Comparison of ENCODE assay signal across 8 mouse cellular contexts in the genomic region with DNA sequence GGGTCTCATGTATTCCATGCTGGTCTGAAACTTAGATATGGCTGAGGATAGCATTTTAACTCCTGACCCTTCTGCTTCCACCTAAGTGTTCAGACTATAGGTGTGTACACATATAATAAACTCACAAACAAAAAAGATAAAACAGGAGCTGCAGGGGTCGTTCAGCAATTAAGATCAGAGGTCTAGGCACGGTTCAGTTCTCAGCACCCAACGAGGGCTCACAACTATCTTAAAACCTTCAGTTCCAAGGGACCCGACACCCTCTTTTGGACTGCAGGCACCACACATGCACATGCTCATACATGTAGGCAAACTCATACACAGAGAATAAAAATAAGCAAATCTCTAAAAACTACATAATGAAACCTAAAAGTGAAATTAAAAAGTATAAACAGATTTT. TPM values are rescaled to one million over a fixed set of nuclear protein-coding genes. Genes with fewer than 3 reads are reported as not detected.
DNase-seq lines count a peak whose midpoint lies in the region; ATAC-seq and TF ChIP-seq lines count a peak whose summit lies in the region.

No protein-coding gene starts in this region.

- no peak overlapping the region for H3K9ac ChIP-seq in kidney, postnatal 0 days (ENCODE audit: low read depth, low read length)
- H3K9ac ChIP-seq in embryonic facial prominence, embryonic 12.5 days, result 0 out of 2 replicates have a peak overlapping the region, but pooled peaks have one; percentile 31
- H3K9ac ChIP-seq in intestine, embryonic 15.5 days, result no peak overlapping the region; the same call in 1 of the 2 replicates
- no peak overlapping the region for H3K9ac ChIP-seq in midbrain, postnatal 0 days (replicated peaks; ENCODE audit: low read length, poor library complexity, severe bottlenecking)

- TF ChIP-seq CTCF in kidney, postnatal 0 days (IDR thresholded peaks at IDR 0.05; ENCODE audit: low read depth), result no peak
- TF ChIP-seq CTCF in midbrain, postnatal 0 days (IDR thresholded peaks at IDR 0.05), result no peak

- ATAC-seq in kidney, postnatal 0 days (replicated peaks; ENCODE audit: low FRiP score, low read depth), result no peak
- ATAC-seq in embryonic facial prominence, embryonic 12.5 days (ENCODE audit: insufficient number of reproducible peaks, insufficient read depth, low FRiP score, low TSS enrichment), result no peak
- no peak for ATAC-seq in intestine, embryonic 15.5 days
- no peak for ATAC-seq in midbrain, postnatal 0 days (ENCODE audit: low FRiP score)

- no peak for DNase-seq in kidney, postnatal 0 days (ENCODE audit: low spot score)
- no peak for DNase-seq in kidney, postnatal 36 days
- no peak for DNase-seq in midbrain, postnatal 0 days (ENCODE audit: low spot score)
- no peak for DNase-seq in layer of hippocampus, postnatal 14 days (ENCODE audit: low spot score in 2 of 2)
- DNase-seq in cerebellum, adult 8-10 months, result no peak
- no peak for DNase-seq in testis, postnatal 14 days (ENCODE audit: low spot score)

- no peaks in the 10 kb centered on the region for H3K4me1 ChIP-seq in kidney, postnatal 0 days (replicated peaks; ENCODE audit: insufficient read depth, low read length)
- H3K4me1 ChIP-seq in embryonic facial prominence, embryonic 12.5 days, result peaks cover 8% of the 10 kb centered on the region; the same call in 1 of the 2 replicates
- 0 out of 2 replicates have a peak, but pooled peaks cover 2% of the 10 kb centered on the region for H3K4me1 ChIP-seq in intestine, embryonic 15.5 days (replicated peaks)
- no peaks in the 10 kb centered on the region for H3K4me1 ChIP-seq in midbrain, postnatal 0 days (ENCODE audit: insufficient read depth, low read length)

- H3K4me2 ChIP-seq in kidney, postnatal 0 days (ENCODE audit: low read length), result peak overlapping the region; percentile 68
- H3K4me2 ChIP-seq in embryonic facial prominence, embryonic 12.5 days (replicated peaks), result peak overlapping the region; percentile 50
- H3K4me2 ChIP-seq in intestine, embryonic 15.5 days (replicated peaks), result peak overlapping the region; percentile 56
- peak overlapping the region; percentile 50 for H3K4me2 ChIP-seq in midbrain, postnatal 0 days (ENCODE audit: low read depth, low read length, poor library complexity, severe bottlenecking)

- no peak overlapping the region for H3K27ac ChIP-seq in kidney, postnatal 0 days
- no peak overlapping the region for H3K27ac ChIP-seq in embryonic facial prominence, embryonic 12.5 days
- no peak overlapping the region for H3K27ac ChIP-seq in intestine, embryonic 15.5 days
- 0 out of 2 replicates have a peak overlapping the region, but pooled peaks have one; percentile 39 for H3K27ac ChIP-seq in midbrain, postnatal 0 days (ENCODE audit: low read depth, low read length)

- H3K36me3 ChIP-seq in kidney, postnatal 0 days (ENCODE audit: insufficient read depth, low read length), result peaks cover 8% of the 10 kb centered on the region; the same call in 1 of the 2 replicates
- H3K36me3 ChIP-seq in embryonic facial prominence, embryonic 12.5 days, result peaks cover 12% of the 10 kb centered on the region
- peaks cover 5% of the 10 kb centered on the region; the same call in 1 of the 2 replicates for H3K36me3 ChIP-seq in intestine, embryonic 15.5 days
- H3K36me3 ChIP-seq in midbrain, postnatal 0 days (ENCODE audit: insufficient read depth, low read length), result peaks cover 9% of the 10 kb centered on the region; the same call in 1 of the 2 replicates

- no peaks in the 10 kb centered on the region for H3K27me3 ChIP-seq in kidney, postnatal 0 days (ENCODE audit: insufficient read depth, low read length)
- H3K27me3 ChIP-seq in embryonic facial prominence, embryonic 12.5 days, result no peaks in the 10 kb centered on the region
- H3K27me3 ChIP-seq in intestine, embryonic 15.5 days (replicated peaks), result no peaks in the 10 kb centered on the region
- H3K27me3 ChIP-seq in midbrain, postnatal 0 days (ENCODE audit: insufficient read depth, low read length), result no peaks in the 10 kb centered on the region

- peak overlapping the region; percentile 42 for H3K4me3 ChIP-seq in kidney, postnatal 0 days (replicated peaks; ENCODE audit: low read depth, low read length)
- peak overlapping the region; percentile 41 for H3K4me3 ChIP-seq in embryonic facial prominence, embryonic 12.5 days
- peak overlapping the region; percentile 44 for H3K4me3 ChIP-seq in intestine, embryonic 15.5 days (replicated peaks)
- peak overlapping the region; percentile 53 for H3K4me3 ChIP-seq in midbrain, postnatal 0 days (ENCODE audit: low read depth, low read length)

- no peaks in the 10 kb centered on the region for H3K9me3 ChIP-seq in kidney, postnatal 0 days (replicated peaks; ENCODE audit: low read length)
- no peaks in the 10 kb centered on the region for H3K9me3 ChIP-seq in embryonic facial prominence, embryonic 12.5 days
- no peaks in the 10 kb centered on the region for H3K9me3 ChIP-seq in intestine, embryonic 15.5 days
- H3K9me3 ChIP-seq in midbrain, postnatal 0 days (ENCODE audit: low read length), result no peaks in the 10 kb centered on the region

- 65% methylated on average over 4 of the region's 4 CpGs for whole genome bisulfite sequencing in kidney, postnatal 0 days
- 61% methylated on average over 4 of the region's 4 CpGs for WGBS in embryonic facial prominence, embryonic 12.5 days
- 54% methylated on average over 4 of the region's 4 CpGs for WGBS in intestine, embryonic 15.5 days
- 65% methylated on average over 4 of the region's 4 CpGs for WGBS in midbrain, postnatal 0 days

RNA-seq across cellular contexts. Expression of gene Srl, which starts 0.6 kb away (rescaled TPM):
- 8.5 and 11.6 TPM in 2 replicates for polyA plus RNA-seq in kidney, postnatal 0 days (2015; fragmentation: Nextera tagmentation; extraction: Ambion mirVana)
- polyA plus RNA-seq in embryonic facial prominence, embryonic 12.5 days (2016; fragmentation: Nextera tagmentation; extraction: Ambion mirVana), result 29.5 and 31.9 TPM in 2 replicates
- 7.7 and 11.5 TPM in 2 replicates for polyA plus RNA-seq in intestine, embryonic 15.5 days (2015; fragmentation: Nextera tagmentation; extraction: Ambion mirVana)
- total RNA-seq in midbrain, postnatal 0 days (2014; rRNA removed), result 34.4 and 59.9 TPM in 2 replicates
- 11.3 and 11.6 TPM in 2 replicates for polyA plus RNA-seq in midbrain, postnatal 0 days (2015; fragmentation: Nextera tagmentation; extraction: Ambion mirVana)
- total RNA-seq in layer of hippocampus, postnatal 14 days (2021), result 10 to 100 TPM; 24.0 to 24.2 TPM

RNA-seq across cellular contexts. Expression of gene Tfap4, which starts 18.6 kb away (rescaled TPM):
- 17.2 and 19.6 TPM in 2 replicates for polyA plus RNA-seq in kidney, postnatal 0 days (2015; fragmentation: Nextera tagmentation; extraction: Ambion mirVana)
- 27.8 and 31.5 TPM in 2 replicates for polyA plus RNA-seq in embryonic facial prominence, embryonic 12.5 days (2016; fragmentation: Nextera tagmentation; extraction: Ambion mirVana)
- polyA plus RNA-seq in intestine, embryonic 15.5 days (2015; fragmentation: Nextera tagmentation; extraction: Ambion mirVana), result 27.9 and 28.8 TPM in 2 replicates
- 6.7 and 6.8 TPM in 2 replicates for total RNA-seq in midbrain, postnatal 0 days (2014; rRNA removed)
- polyA plus RNA-seq in midbrain, postnatal 0 days (2015; fragmentation: Nextera tagmentation; extraction: Ambion mirVana), result 5.2 and 5.9 TPM in 2 replicates
- total RNA-seq in layer of hippocampus, postnatal 14 days (2021), result 1 to 10 TPM; 3.2 to 4.5 TPM

RNA-seq across cellular contexts. Expression of gene Glis2, which starts 53.5 kb away (rescaled TPM):
- 74.6 and 78.8 TPM in 2 replicates for polyA plus RNA-seq in kidney, postnatal 0 days (2015; fragmentation: Nextera tagmentation; extraction: Ambion mirVana)
- polyA plus RNA-seq in embryonic facial prominence, embryonic 12.5 days (2016; fragmentation: Nextera tagmentation; extraction: Ambion mirVana), result 33.0 and 33.4 TPM in 2 replicates
- 21.4 and 23.5 TPM in 2 replicates for polyA plus RNA-seq in intestine, embryonic 15.5 days (2015; fragmentation: Nextera tagmentation; extraction: Ambion mirVana)
- 20.0 and 20.6 TPM in 2 replicates for total RNA-seq in midbrain, postnatal 0 days (2014; rRNA removed)
- polyA plus RNA-seq in midbrain, postnatal 0 days (2015; fragmentation: Nextera tagmentation; extraction: Ambion mirVana), result 10.8 and 12.0 TPM in 2 replicates
- 10 to 100 TPM; 19.8 to 30.5 TPM for total RNA-seq in layer of hippocampus, postnatal 14 days (2021)
